Mouse (Mus musculus): ENCODE results near the gene Cacna2d3. TPM values are rescaled to one million over a fixed set of nuclear protein-coding genes. Genes with fewer than 3 reads are reported as not detected.

Gene Cacna2d3
- polyA plus RNA-seq (2014; fragmentation: Nextera tagmentation; extraction: Ambion mirVana), result 1.9 and 2.0 TPM in 2 replicates

DNA sequence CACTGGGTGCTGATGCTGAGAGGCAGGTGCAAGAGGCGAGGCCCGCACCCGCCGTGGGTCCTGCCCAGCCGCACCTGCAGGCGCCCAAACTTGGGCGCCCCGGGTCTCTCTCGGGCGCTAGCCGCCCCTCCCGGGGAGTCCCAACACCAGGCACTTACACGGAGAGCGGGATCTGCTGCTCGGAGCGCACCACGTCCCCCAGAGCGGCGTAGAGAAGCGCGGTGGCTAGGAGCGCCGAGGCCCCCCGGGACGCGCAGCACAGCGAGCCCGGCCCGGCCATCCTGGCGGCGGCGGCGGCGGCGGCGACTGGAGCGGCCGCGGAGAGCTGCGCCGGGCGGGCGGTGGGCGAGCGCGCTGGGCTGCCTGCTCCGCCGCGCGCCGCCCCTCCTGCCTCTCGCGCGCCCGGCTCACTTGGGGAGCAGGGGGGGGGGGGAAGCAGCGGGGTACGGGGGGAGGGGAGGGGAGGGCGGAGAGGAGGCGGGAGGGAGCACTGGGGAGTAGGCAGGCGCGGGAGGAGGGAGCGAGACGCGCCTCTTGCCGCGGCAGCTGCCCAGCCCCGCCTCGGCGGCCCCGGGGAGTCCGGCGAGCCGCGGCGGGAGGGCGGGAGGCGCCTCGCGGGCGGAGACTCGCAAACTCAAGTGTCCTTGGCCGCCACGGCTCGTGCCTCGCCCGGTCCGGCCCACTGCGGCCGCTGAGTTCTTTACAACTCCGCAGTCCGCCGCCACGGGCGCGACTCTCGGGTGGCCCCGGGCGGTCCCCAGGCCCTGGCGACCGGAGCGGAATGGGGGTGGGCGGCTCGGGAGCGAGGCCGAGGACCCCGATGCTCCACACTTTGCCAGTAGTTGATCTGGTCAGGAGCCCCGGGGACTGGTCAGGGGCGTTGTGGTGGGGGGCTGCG, at the start of gene Cacna2d3:
Cacna2d3 (minus strand) TSS at position 377 of the 898 bp plus-strand sequence.
- peak within 1 kb of the TSS; percentile 99 for H3K4me2 ChIP-seq (ENCODE audit: low read depth, severe bottlenecking)
- WGBS, result under 1% methylated on average over 90 of the region's 109 CpGs
- no peak within 1 kb of the TSS for H3K27ac ChIP-seq (replicated peaks; ENCODE audit: low read depth, low read length)
- peaks cover 48% of the 10 kb centered on the region for H3K27me3 ChIP-seq (ENCODE audit: control insufficient read depth, insufficient read depth, low read length)
- peak within 1 kb of the TSS; percentile 48 for H3K4me3 ChIP-seq (ENCODE audit: low read depth, low read length)
- H3K4me1 ChIP-seq (ENCODE audit: control insufficient read depth, insufficient read depth, low read length), result 0 out of 2 replicates have a peak, but pooled peaks cover 6% of the 10 kb centered on the region
- H3K9me3 ChIP-seq (ENCODE audit: control insufficient read depth, low read length), result no peaks in the 10 kb centered on the region
- no peaks in the 10 kb centered on the region for H3K36me3 ChIP-seq (ENCODE audit: control insufficient read depth, insufficient read depth, low read length)
- H3K9ac ChIP-seq (ENCODE audit: low read length), result peak within 1 kb of the TSS; percentile 12
- ATAC-seq (ENCODE audit: insufficient number of reproducible peaks, low FRiP score, low TSS enrichment, low read depth) (peak; percentile 61), DNase-seq (ENCODE audit: low spot score) (peak; percentile 56)

DNA sequence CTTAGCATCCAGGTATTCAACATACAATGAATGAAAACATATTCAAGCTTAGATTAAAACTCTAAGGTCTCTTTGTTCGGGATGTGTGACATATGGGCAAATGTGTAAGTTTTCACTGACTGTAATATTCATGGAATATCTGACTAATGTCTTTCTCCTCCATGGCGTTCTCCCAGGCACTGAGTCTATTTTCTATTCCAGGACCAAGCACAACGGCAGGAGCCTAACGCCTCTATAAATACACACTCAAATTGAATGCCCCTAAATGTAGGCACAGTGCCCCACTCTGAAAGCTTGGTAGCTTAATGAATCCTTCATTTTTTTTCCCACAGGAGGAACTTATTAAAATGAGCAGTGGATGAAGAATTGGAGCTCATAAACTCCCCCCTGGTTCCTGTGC, 47.8 kb upstream of the Cacna2d3 start:
- Histone ChIP-seq H3K36me3 (ENCODE audit: control insufficient read depth, insufficient read depth, low read length) (no peaks in the 10 kb centered on the region), H3K4me2 (ENCODE audit: low read depth, severe bottlenecking) (no peak overlapping the region), H3K27me3 (ENCODE audit: control insufficient read depth, insufficient read depth, low read length) (no peaks in the 10 kb centered on the region), H3K4me1 (ENCODE audit: control insufficient read depth, insufficient read depth, low read length) (no peaks in the 10 kb centered on the region), H3K27ac (replicated peaks; ENCODE audit: low read depth, low read length) (no peak overlapping the region), H3K9ac (ENCODE audit: low read length) (no peak overlapping the region), H3K9me3 (ENCODE audit: control insufficient read depth, low read length) (no peaks in the 10 kb centered on the region), H3K4me3 (ENCODE audit: low read depth, low read length) (no peak overlapping the region)
- DNase-seq (ENCODE audit: low spot score), result no peak
- ATAC-seq (ENCODE audit: insufficient number of reproducible peaks, low FRiP score, low TSS enrichment, low read depth), result no peak
- WGBS, result 91% methylated on average over 4 of the region's 4 CpGs

DNA sequence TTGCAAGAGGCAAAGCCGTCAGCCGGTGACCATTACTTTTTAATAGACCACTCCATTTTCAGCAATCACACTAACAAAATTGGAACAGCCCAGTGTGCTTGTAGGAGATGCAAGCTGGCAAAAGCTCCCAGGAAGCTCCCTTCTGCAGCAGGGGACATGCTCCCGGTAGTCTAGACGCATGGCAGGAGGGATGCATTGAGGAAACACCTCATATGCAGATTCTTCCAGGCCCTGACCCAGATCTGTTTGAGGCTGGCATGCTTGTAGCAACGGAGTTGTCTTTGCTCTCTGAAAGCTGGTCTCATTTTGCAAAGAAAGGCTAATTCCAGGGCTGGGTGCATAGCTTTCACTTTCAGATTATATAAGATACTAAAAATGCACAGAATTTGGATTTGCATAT, 31.2 kb upstream of the Cacna2d3 start:
- WGBS, result 68% methylated on average over 5 of the region's 5 CpGs

DNA sequence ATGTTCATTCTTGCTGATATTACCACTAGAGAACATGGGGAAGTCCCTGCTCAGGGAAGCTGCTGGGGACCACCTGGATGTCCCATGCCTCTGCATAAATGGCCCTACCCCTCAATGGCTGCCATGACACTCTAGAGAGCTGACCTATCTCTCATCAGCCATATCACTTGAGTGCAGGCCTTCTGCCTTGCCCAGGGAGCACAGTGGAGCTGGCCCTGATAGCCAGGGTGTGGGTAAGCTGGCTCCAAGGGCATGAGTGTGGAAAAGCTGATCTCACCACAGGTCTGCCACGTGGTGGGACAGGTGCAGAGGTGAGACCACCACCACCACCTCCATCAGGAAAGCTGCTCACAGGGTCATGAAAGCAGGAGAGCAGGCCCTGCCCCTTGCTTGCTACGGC, 17.1 kb upstream of the Cacna2d3 start:
- ATAC-seq (ENCODE audit: insufficient number of reproducible peaks, low FRiP score, low TSS enrichment, low read depth) (no peak), DNase-seq (ENCODE audit: low spot score) (no peak)
- Histone ChIP-seq H3K9me3 (ENCODE audit: control insufficient read depth, low read length) (no peaks in the 10 kb centered on the region), H3K27me3 (ENCODE audit: control insufficient read depth, insufficient read depth, low read length) (no peaks in the 10 kb centered on the region), H3K9ac (ENCODE audit: low read length) (no peak overlapping the region), H3K4me1 (ENCODE audit: control insufficient read depth, insufficient read depth, low read length) (no peaks in the 10 kb centered on the region), H3K36me3 (ENCODE audit: control insufficient read depth, insufficient read depth, low read length) (no peaks in the 10 kb centered on the region), H3K4me3 (ENCODE audit: low read depth, low read length) (no peak overlapping the region), H3K27ac (replicated peaks; ENCODE audit: low read depth, low read length) (no peak overlapping the region), H3K4me2 (ENCODE audit: low read depth, severe bottlenecking) (no peak overlapping the region)
- WGBS, result 74% methylated on average over 2 of the region's 2 CpGs

More for the DNA sequence above, 31.2 kb upstream of the Cacna2d3 start:
- ATAC-seq (ENCODE audit: insufficient number of reproducible peaks, low FRiP score, low TSS enrichment, low read depth) (no peak), DNase-seq (ENCODE audit: low spot score) (no peak)
- Histone ChIP-seq H3K4me2 (ENCODE audit: low read depth, severe bottlenecking) (no peak overlapping the region), H3K27ac (replicated peaks; ENCODE audit: low read depth, low read length) (no peak overlapping the region), H3K9me3 (ENCODE audit: control insufficient read depth, low read length) (no peaks in the 10 kb centered on the region), H3K36me3 (ENCODE audit: control insufficient read depth, insufficient read depth, low read length) (no peaks in the 10 kb centered on the region), H3K27me3 (ENCODE audit: control insufficient read depth, insufficient read depth, low read length) (no peaks in the 10 kb centered on the region), H3K9ac (ENCODE audit: low read length) (no peak overlapping the region), H3K4me1 (ENCODE audit: control insufficient read depth, insufficient read depth, low read length) (no peaks in the 10 kb centered on the region), H3K4me3 (ENCODE audit: low read depth, low read length) (no peak overlapping the region)

DNA sequence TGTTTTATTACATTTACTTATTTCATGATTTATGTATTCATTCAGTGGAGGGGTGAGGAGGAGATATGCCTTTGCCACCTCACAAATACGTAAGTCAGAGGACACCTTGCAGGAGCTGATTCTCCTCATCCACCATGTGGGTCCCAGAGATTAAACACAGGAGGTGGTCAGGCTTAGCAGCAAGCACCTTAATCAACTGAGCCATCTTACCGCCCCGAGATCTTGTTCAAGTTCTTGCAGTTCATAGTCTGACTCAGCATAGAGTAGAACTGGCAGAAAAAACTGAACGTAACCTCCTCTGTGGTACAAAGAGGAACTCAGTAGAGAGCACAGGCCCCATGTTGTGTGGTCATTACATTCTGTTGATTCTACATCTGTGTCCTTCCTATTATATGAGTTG, 8.6 kb upstream of the Cacna2d3 start:
- DNase-seq (ENCODE audit: low spot score), result no peak
- ATAC-seq (ENCODE audit: insufficient number of reproducible peaks, low FRiP score, low TSS enrichment, low read depth), result no peak
- H3K9me3 ChIP-seq (ENCODE audit: control insufficient read depth, low read length), result no peaks in the 10 kb centered on the region
- no peak overlapping the region for H3K27ac ChIP-seq (replicated peaks; ENCODE audit: low read depth, low read length)
- H3K4me2 ChIP-seq (ENCODE audit: low read depth, severe bottlenecking), result no peak overlapping the region
- H3K27me3 ChIP-seq (ENCODE audit: control insufficient read depth, insufficient read depth, low read length), result 0 out of 2 replicates have a peak, but pooled peaks cover 2% of the 10 kb centered on the region
- 84% methylated on average over 4 of the region's 4 CpGs for WGBS
- H3K4me3 ChIP-seq (ENCODE audit: low read depth, low read length), result no peak overlapping the region
- no peaks in the 10 kb centered on the region for H3K4me1 ChIP-seq (ENCODE audit: control insufficient read depth, insufficient read depth, low read length)
- H3K9ac ChIP-seq (ENCODE audit: low read length), result no peak overlapping the region
- H3K36me3 ChIP-seq (ENCODE audit: control insufficient read depth, insufficient read depth, low read length), result no peaks in the 10 kb centered on the region

DNA sequence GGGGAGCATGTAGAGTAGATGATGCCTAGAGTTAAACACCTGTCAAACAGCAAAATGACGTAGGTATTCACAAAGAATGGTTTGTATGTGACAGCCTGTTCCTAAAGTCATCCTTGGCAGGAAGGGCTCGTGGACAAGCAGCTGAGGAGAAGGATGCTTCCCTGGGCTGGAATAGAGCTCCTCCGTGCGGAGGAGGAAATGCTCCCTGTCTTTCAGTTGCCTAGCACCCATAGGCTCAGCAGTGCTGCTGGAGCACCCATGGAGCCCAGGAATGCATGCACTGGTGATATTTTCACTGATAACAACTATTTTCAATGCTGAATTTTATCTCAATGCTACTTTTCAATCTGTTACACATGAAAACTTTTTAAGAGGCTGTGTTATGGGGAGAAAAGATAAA, 7.3 kb upstream of the Cacna2d3 start:
- H3K27ac ChIP-seq (replicated peaks; ENCODE audit: low read depth, low read length), result no peak overlapping the region
- peaks cover 7% of the 10 kb centered on the region; the same call in 1 of the 2 replicates for H3K27me3 ChIP-seq (ENCODE audit: control insufficient read depth, insufficient read depth, low read length)
- no peak overlapping the region for H3K4me3 ChIP-seq (ENCODE audit: low read depth, low read length)
- H3K9me3 ChIP-seq (ENCODE audit: control insufficient read depth, low read length), result no peaks in the 10 kb centered on the region
- H3K4me2 ChIP-seq (ENCODE audit: low read depth, severe bottlenecking), result no peak overlapping the region
- no peaks in the 10 kb centered on the region for H3K36me3 ChIP-seq (ENCODE audit: control insufficient read depth, insufficient read depth, low read length)
- 85% methylated on average over 4 of the region's 4 CpGs for WGBS
- no peak for ATAC-seq (ENCODE audit: insufficient number of reproducible peaks, low FRiP score, low TSS enrichment, low read depth)
- H3K4me1 ChIP-seq (ENCODE audit: control insufficient read depth, insufficient read depth, low read length), result no peaks in the 10 kb centered on the region
- no peak for DNase-seq (ENCODE audit: low spot score)
- no peak overlapping the region for H3K9ac ChIP-seq (ENCODE audit: low read length)

DNA sequence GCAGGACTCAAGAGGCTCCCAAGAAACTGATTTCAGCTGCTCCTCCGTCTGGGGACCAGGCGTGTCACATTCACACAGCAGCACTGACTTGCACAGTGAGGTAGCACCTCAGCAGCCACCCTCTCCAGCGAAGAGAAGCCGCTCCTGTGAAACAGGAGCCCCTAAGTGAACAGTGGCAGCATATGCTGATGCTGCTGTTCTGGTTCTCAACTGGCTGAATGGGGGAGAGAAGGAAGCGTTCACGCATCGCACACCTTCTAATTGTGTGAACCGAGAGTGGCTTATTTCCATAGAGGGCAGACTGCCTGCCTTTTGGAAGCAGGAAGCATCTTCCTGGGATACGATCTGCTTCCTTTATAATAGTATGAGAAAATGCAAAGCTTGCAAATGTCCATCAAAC, 5.9 kb upstream of the Cacna2d3 start:
- no peak for ATAC-seq (ENCODE audit: insufficient number of reproducible peaks, low FRiP score, low TSS enrichment, low read depth)
- Histone ChIP-seq H3K36me3 (ENCODE audit: control insufficient read depth, insufficient read depth, low read length) (no peaks in the 10 kb centered on the region), H3K9me3 (ENCODE audit: control insufficient read depth, low read length) (no peaks in the 10 kb centered on the region), H3K27me3 (ENCODE audit: control insufficient read depth, insufficient read depth, low read length) (peaks cover 20% of the 10 kb centered on the region), H3K4me2 (ENCODE audit: low read depth, severe bottlenecking) (no peak overlapping the region), H3K27ac (replicated peaks; ENCODE audit: low read depth, low read length) (no peak overlapping the region), H3K4me3 (ENCODE audit: low read depth, low read length) (no peak overlapping the region), H3K9ac (ENCODE audit: low read length) (no peak overlapping the region), H3K4me1 (ENCODE audit: control insufficient read depth, insufficient read depth, low read length) (0 out of 2 replicates have a peak, but pooled peaks cover 4% of the 10 kb centered on the region)
- WGBS, result 76% methylated on average over 9 of the region's 9 CpGs
- DNase-seq (ENCODE audit: low spot score), result no peak

DNA sequence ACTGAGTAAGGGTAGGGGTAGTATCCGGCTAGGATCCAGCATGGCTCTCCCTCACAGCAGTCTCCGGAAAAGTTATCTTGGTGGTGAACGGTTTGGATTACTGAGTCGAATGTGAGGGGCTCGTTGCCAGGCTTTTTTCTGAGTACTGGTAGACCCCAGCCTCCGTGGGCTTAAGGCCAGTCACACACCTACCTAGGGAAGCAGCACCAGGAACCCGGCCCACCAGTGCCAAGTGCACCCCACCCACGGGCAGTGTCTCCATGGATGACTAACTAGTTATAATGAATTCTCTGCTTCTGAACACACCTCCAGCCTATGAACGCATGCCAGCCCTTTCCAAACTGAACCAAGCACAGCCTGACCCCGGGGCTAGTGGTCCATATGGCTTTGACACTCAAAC, 1.6 kb upstream of the Cacna2d3 start:
- WGBS, result 10% methylated on average over 10 of the region's 10 CpGs
- no peak for DNase-seq (ENCODE audit: low spot score)
- Histone ChIP-seq H3K9ac (ENCODE audit: low read length) (no peak overlapping the region; the same call in 1 of the 2 replicates), H3K4me2 (ENCODE audit: low read depth, severe bottlenecking) (peak overlapping the region; percentile 99), H3K27me3 (ENCODE audit: control insufficient read depth, insufficient read depth, low read length) (peaks cover 48% of the 10 kb centered on the region), H3K4me1 (ENCODE audit: control insufficient read depth, insufficient read depth, low read length) (0 out of 2 replicates have a peak, but pooled peaks cover 6% of the 10 kb centered on the region), H3K27ac (replicated peaks; ENCODE audit: low read depth, low read length) (no peak overlapping the region), H3K9me3 (ENCODE audit: control insufficient read depth, low read length) (no peaks in the 10 kb centered on the region), H3K36me3 (ENCODE audit: control insufficient read depth, insufficient read depth, low read length) (no peaks in the 10 kb centered on the region), H3K4me3 (ENCODE audit: low read depth, low read length) (peak overlapping the region; percentile 48)
- 0 out of 2 replicates have a peak, but pooled peaks have one; percentile 11 for ATAC-seq (ENCODE audit: insufficient number of reproducible peaks, low FRiP score, low TSS enrichment, low read depth)
